Mouse (Mus musculus): ENCODE results near the gene Cox19. TPM values are rescaled to one million over a fixed set of nuclear protein-coding genes. Genes with fewer than 3 reads are reported as not detected.

The Cox19 gene
- total RNA-seq, 2 experiments from 2014 or later = 65.7 to 74.4 TPM

- no peak for DNase-seq (ENCODE audit: low spot score in 2 of 2)
- intact Hi-C loops (cut with DNase I) = no loop called here
Measured at GRCm38 (mm10) chr5:139314941-139315642, 36.1 kb downstream of the Cox19 start.

GRCm38 (mm10) chr5:139313536-139313935, 37.7 kb downstream of the Cox19 start:
- DNase-seq (ENCODE audit: low spot score in 2 of 2) = no peak
- intact Hi-C loops (cut with DNase I) = no loop called here

- DNase-seq (ENCODE audit: low spot score in 2 of 2) = no peak
- intact Hi-C loops (cut with DNase I) = no loop called here
Measured at GRCm38 (mm10) chr5:139311822-139312221, 39.4 kb downstream of the Cox19 start.

- intact Hi-C loops (cut with DNase I) = no loop called here
Measured at GRCm38 (mm10) chr5:139310477-139310876, 40.7 kb downstream of the Cox19 start.

GRCm38 (mm10) chr5:139309946-139310345, 41.3 kb downstream of the Cox19 start:
- DNase-seq (ENCODE audit: low spot score in 2 of 2) = no peak
- intact Hi-C loops (cut with DNase I) = no loop called here

More at GRCm38 (mm10) chr5:139310477-139310876, 40.7 kb downstream of the Cox19 start:
- no peak for DNase-seq (ENCODE audit: low spot score in 2 of 2)

GRCm38 (mm10) chr5:139303646-139304061, 47.6 kb downstream of the Cox19 start:
- intact Hi-C loops (cut with DNase I) = no loop called here
- DNase-seq (ENCODE audit: low spot score in 2 of 2) = no peak

- DNase-seq (ENCODE audit: low spot score in 2 of 2) = no peak
- intact Hi-C loops (cut with DNase I) = no loop called here
Measured at GRCm38 (mm10) chr5:139302101-139302500, 49.1 kb downstream of the Cox19 start.

- intact Hi-C loops (cut with DNase I) = no loop called here
- DNase-seq (ENCODE audit: low spot score in 2 of 2) = no peak
Measured at GRCm38 (mm10) chr5:139297745-139298144, 53.5 kb downstream of the Cox19 start.

- intact Hi-C loops (cut with DNase I) = no loop called here
- DNase-seq (ENCODE audit: low spot score in 2 of 2) = no peak
Measured at GRCm38 (mm10) chr5:139297092-139297491, 54.1 kb downstream of the Cox19 start.

- intact Hi-C loops (cut with DNase I) = no loop called here
- no peak for DNase-seq (ENCODE audit: low spot score in 2 of 2)
Measured at GRCm38 (mm10) chr5:139294089-139294488, 57.1 kb downstream of the Cox19 start.

GRCm38 (mm10) chr5:139291811-139292560, 59.2 kb downstream of the Cox19 start:
- no peak for DNase-seq (ENCODE audit: low spot score in 2 of 2)
- intact Hi-C loops (cut with DNase I) = no loop called here

- intact Hi-C loops (cut with DNase I) = no loop called here
- DNase-seq (ENCODE audit: low spot score in 2 of 2) = no peak
Measured at GRCm38 (mm10) chr5:139290467-139291259, 60.6 kb downstream of the Cox19 start.

- intact Hi-C loops (cut with DNase I) = no loop called here
- DNase-seq (ENCODE audit: low spot score in 2 of 2) = no peak
Measured at GRCm38 (mm10) chr5:139288591-139288990, 62.6 kb downstream of the Cox19 start.

- intact Hi-C loops (cut with DNase I) = no loop called here
- DNase-seq (ENCODE audit: low spot score in 2 of 2) = no peak
Measured at GRCm38 (mm10) chr5:139287787-139288186, 63.4 kb downstream of the Cox19 start.

- intact Hi-C loops (cut with DNase I) = no loop called here
- DNase-seq (ENCODE audit: low spot score in 2 of 2) = no peak
Measured at GRCm38 (mm10) chr5:139287099-139287498, 64.1 kb downstream of the Cox19 start.

Small RNAs within 50 kb of the gene (microRNA-seq; reads per million reads assigned to microRNA genes)
- gene Mir339 = 295 reads per million, percentile 66 among the genes with 10 or more reads in this experiment

Other genes starting within 250 kb of the Cox19 start
- gene Prkar1b, start 201.4 kb downstream of the Cox19 start, total RNA-seq (2021) = 100 to 1,000 TPM; 738 to 861 TPM
- 1 to 10 TPM; 6.7 to 7.7 TPM for gene Dnaaf5, start 201.2 kb downstream of the Cox19 start, total RNA-seq (2021)
- gene Sun1, start 150.8 kb downstream of the Cox19 start, total RNA-seq (2021) = 100 to 1,000 TPM; 136 to 141 TPM
- 10 to 100 TPM; 51.5 to 52.9 TPM for gene Get4, start 99.1 kb downstream of the Cox19 start, total RNA-seq (2021)
- 100 to 1,000 TPM; 260 to 316 TPM for gene Adap1, start 25.8 kb downstream of the Cox19 start, total RNA-seq (2021)
- gene Cyp2w1, start 1.2 kb upstream of the Cox19 start, total RNA-seq (2021) = not detected
- gene Gpr146, start 26.3 kb upstream of the Cox19 start, total RNA-seq (2021) = 10 to 100 TPM; 13.5 to 14.0 TPM
- gene C130050O18Rik, start 53.9 kb upstream of the Cox19 start, total RNA-seq (2021) = under 1 TPM in 1 of 2 experiments, not detected in 1; 0.27 TPM
- 1 to 10 TPM; 2.9 to 3.3 TPM for gene Gper1, start 71.7 kb upstream of the Cox19 start, total RNA-seq (2021)
- 10 to 100 TPM; 15.3 to 17.0 TPM for gene 3110082I17Rik, start 109.1 kb upstream of the Cox19 start, total RNA-seq (2021)
- gene Zfand2a, start 133.1 kb upstream of the Cox19 start, total RNA-seq (2021) = 10 to 100 TPM; 63.6 to 67.6 TPM
- gene Uncx, start 192.1 kb upstream of the Cox19 start, total RNA-seq (2021) = under 1 TPM in 1 of 2 experiments, not detected in 1; 0.20 TPM